Mouse (Mus musculus): ENCODE data around the gene Gm21994. TPM values are rescaled to one million over a fixed set of nuclear protein-coding genes. Genes with fewer than 3 reads are reported as not detected.

Gm21994 gene
- polyA plus RNA-seq, 1 experiment from 2014 or later: 2.2 TPM

Other genes with a start within 250 kb of the Gm21994 start
- gene Zfp120, start 118.9 kb downstream of the Gm21994 start, polyA plus RNA-seq (2014; fragmentation: Nextera tagmentation; extraction: Ambion mirVana): 9.7 and 10.0 TPM in 2 replicates
- not detected in 2 replicates for gene Gm10770, start 75.9 kb downstream of the Gm21994 start, polyA plus RNA-seq (2014; fragmentation: Nextera tagmentation; extraction: Ambion mirVana)
- not detected in 2 replicates for gene Gm14139, start 73.8 kb downstream of the Gm21994 start, polyA plus RNA-seq (2014; fragmentation: Nextera tagmentation; extraction: Ambion mirVana)
- 9.7 and 10.9 TPM in 2 replicates for gene Zfp937, start 37.5 kb downstream of the Gm21994 start, polyA plus RNA-seq (2014; fragmentation: Nextera tagmentation; extraction: Ambion mirVana)
- not detected in 2 replicates for gene Gm14124, start 1.9 kb upstream of the Gm21994 start, polyA plus RNA-seq (2014; fragmentation: Nextera tagmentation; extraction: Ambion mirVana)
- gene Gm10130, start 68.1 kb upstream of the Gm21994 start, polyA plus RNA-seq (2014; fragmentation: Nextera tagmentation; extraction: Ambion mirVana): 1.2 TPM in 2 replicates
- gene 3300002I08Rik, start 107.2 kb upstream of the Gm21994 start, polyA plus RNA-seq (2014; fragmentation: Nextera tagmentation; extraction: Ambion mirVana): 10.1 and 10.8 TPM in 2 replicates
- gene Zfp442, start 195.9 kb upstream of the Gm21994 start, polyA plus RNA-seq (2014; fragmentation: Nextera tagmentation; extraction: Ambion mirVana): 7.8 and 8.9 TPM in 2 replicates
- gene Zfp345, start 229.5 kb upstream of the Gm21994 start, polyA plus RNA-seq (2014; fragmentation: Nextera tagmentation; extraction: Ambion mirVana): 0.06 and 0.08 TPM in 2 replicates

Data from midbrain, embryonic 11.5 days (tissue).